Mouse (Mus musculus): ENCODE data around the gene Tob2. TPM values are rescaled to one million over a fixed set of nuclear protein-coding genes. Genes with fewer than 3 reads are reported as not detected.

Gene Tob2
- total RNA-seq, 2 experiments from 2014 or later, result 19.3 to 35.0 TPM

Other genes starting within 250 kb of the Tob2 start
- gene L3mbtl2, start 194.9 kb downstream of the Tob2 start, total RNA-seq (2014; fragmentation: Nextera tagmentation), result 33.8 and 41.7 TPM in 2 replicates
- gene L3mbtl2, start 194.9 kb downstream of the Tob2 start, total RNA-seq (2017), result 30.5 TPM in 2 replicates
- gene Chadl, start 161.5 kb downstream of the Tob2 start, total RNA-seq (2014; fragmentation: Nextera tagmentation), result not detected in 2 replicates
- gene Chadl, start 161.5 kb downstream of the Tob2 start, total RNA-seq (2017), result 0.43 TPM in 1 of 2 replicates, not detected in the other
- gene Zc3h7b, start 113.7 kb downstream of the Tob2 start, total RNA-seq (2014; fragmentation: Nextera tagmentation), result 20.7 and 31.9 TPM in 2 replicates
- gene Zc3h7b, start 113.7 kb downstream of the Tob2 start, total RNA-seq (2017), result 15.0 and 19.2 TPM in 2 replicates
- 58.9 and 63.9 TPM in 2 replicates for gene Rangap1, start 113.3 kb downstream of the Tob2 start, total RNA-seq (2014; fragmentation: Nextera tagmentation)
- 114 TPM in 2 replicates for gene Rangap1, start 113.3 kb downstream of the Tob2 start, total RNA-seq (2017)
- 6.6 and 9.4 TPM in 2 replicates for gene Tef, start 56.4 kb downstream of the Tob2 start, total RNA-seq (2014; fragmentation: Nextera tagmentation)
- 6.9 and 10.1 TPM in 2 replicates for gene Tef, start 56.4 kb downstream of the Tob2 start, total RNA-seq (2017)
- 101 and 107 TPM in 2 replicates for gene Phf5a, start 13.1 kb upstream of the Tob2 start, total RNA-seq (2014; fragmentation: Nextera tagmentation)
- gene Phf5a, start 13.1 kb upstream of the Tob2 start, total RNA-seq (2017), result 79.2 and 148 TPM in 2 replicates
- 123 and 126 TPM in 2 replicates for gene Aco2, start 13.5 kb upstream of the Tob2 start, total RNA-seq (2014; fragmentation: Nextera tagmentation)
- gene Aco2, start 13.5 kb upstream of the Tob2 start, total RNA-seq (2017), result 156 and 180 TPM in 2 replicates
- gene Polr3h, start 67.4 kb upstream of the Tob2 start, total RNA-seq (2014; fragmentation: Nextera tagmentation), result 21.8 and 26.5 TPM in 2 replicates
- gene Polr3h, start 67.4 kb upstream of the Tob2 start, total RNA-seq (2017), result 46.6 and 51.2 TPM in 2 replicates
- gene Csdc2, start 78.0 kb upstream of the Tob2 start, total RNA-seq (2014; fragmentation: Nextera tagmentation), result not detected in 2 replicates
- not detected in 2 replicates for gene Csdc2, start 78.0 kb upstream of the Tob2 start, total RNA-seq (2017)
- 32.6 and 32.7 TPM in 2 replicates for gene Pmm1, start 102.1 kb upstream of the Tob2 start, total RNA-seq (2014; fragmentation: Nextera tagmentation)
- 19.5 and 21.2 TPM in 2 replicates for gene Pmm1, start 102.1 kb upstream of the Tob2 start, total RNA-seq (2017)
- gene 1700029P11Rik, start 121.7 kb upstream of the Tob2 start, total RNA-seq (2014; fragmentation: Nextera tagmentation), result not detected in 2 replicates
- gene 1700029P11Rik, start 121.7 kb upstream of the Tob2 start, total RNA-seq (2017), result not detected in 2 replicates
- gene Xrcc6, start 129.0 kb upstream of the Tob2 start, total RNA-seq (2014; fragmentation: Nextera tagmentation), result 104 and 120 TPM in 2 replicates
- gene Xrcc6, start 129.0 kb upstream of the Tob2 start, total RNA-seq (2017), result 234 and 250 TPM in 2 replicates
- gene Desi1, start 175.1 kb upstream of the Tob2 start, total RNA-seq (2014; fragmentation: Nextera tagmentation), result 26.3 and 34.9 TPM in 2 replicates
- 6.0 and 8.3 TPM in 2 replicates for gene Desi1, start 175.1 kb upstream of the Tob2 start, total RNA-seq (2017)
- 254 and 268 TPM in 2 replicates for gene Snu13, start 188.8 kb upstream of the Tob2 start, total RNA-seq (2014; fragmentation: Nextera tagmentation)
- 183 and 209 TPM in 2 replicates for gene Snu13, start 188.8 kb upstream of the Tob2 start, total RNA-seq (2017)
- gene 4930407I10Rik, start 200.4 kb upstream of the Tob2 start, total RNA-seq (2014; fragmentation: Nextera tagmentation), result not detected in 2 replicates
- gene 4930407I10Rik, start 200.4 kb upstream of the Tob2 start, total RNA-seq (2017), result not detected in 2 replicates
- gene Mei1, start 211.2 kb upstream of the Tob2 start, total RNA-seq (2014; fragmentation: Nextera tagmentation), result not detected in 2 replicates
- gene Mei1, start 211.2 kb upstream of the Tob2 start, total RNA-seq (2017), result not detected in 2 replicates

Measured in granulocyte monocyte progenitor cell, adult 5-6 weeks (primary cell).